Mouse (Mus musculus) CD4-positive, CD25-positive, alpha-beta regulatory T cell, adult 2 months (primary cell): ENCODE results near the gene Pax2.
"Not testable (repeated sequence)": the region's sequence is repeated elsewhere in the genome, so short reads cannot be mapped to it uniquely, and the experiment has no call there.

Experiments used
- DNase-seq: peaks from one replicate; pipeline ENCODE4 v3.0.0-alpha.2; 2012; ENCODE audit warnings: low read depth, low spot score

Pax2 gene

GRCm38 (mm10) chr19:44835042-44835930, 79.4 kb downstream of the Pax2 start:
- no peak for DNase-seq

- peak; percentile 18 for DNase-seq
Measured at GRCm38 (mm10) chr19:44835931-44836861, 80.4 kb downstream of the Pax2 start.

- DNase-seq = no peak
Measured at GRCm38 (mm10) chr19:44837426-44838205, 81.8 kb downstream of the Pax2 start.

- no peak for DNase-seq
Measured at GRCm38 (mm10) chr19:44838321-44838720, 82.5 kb downstream of the Pax2 start.

GRCm38 (mm10) chr19:44842661-44843060, 86.8 kb downstream of the Pax2 start:
- not testable (repeated sequence) for DNase-seq

- no peak for DNase-seq
Measured at GRCm38 (mm10) chr19:44849465-44849864, 93.6 kb downstream of the Pax2 start.

GRCm38 (mm10) chr19:44858671-44859070, 102.8 kb downstream of the Pax2 start:
- no peak for DNase-seq

- no peak for DNase-seq
Measured at GRCm38 (mm10) chr19:44868766-44869165, 112.9 kb downstream of the Pax2 start.

GRCm38 (mm10) chr19:44874186-44874898, 118.5 kb downstream of the Pax2 start:
- no peak for DNase-seq

GRCm38 (mm10) chr19:44874928-44875327, 119.1 kb downstream of the Pax2 start:
- no peak for DNase-seq

GRCm38 (mm10) chr19:44875718-44876117, 119.9 kb downstream of the Pax2 start:
- DNase-seq = no peak

- no peak for DNase-seq
Measured at GRCm38 (mm10) chr19:44876529-44876928, 120.7 kb downstream of the Pax2 start.

GRCm38 (mm10) chr19:44882552-44883024, 126.7 kb downstream of the Pax2 start:
- DNase-seq = no peak

- no peak for DNase-seq
Measured at GRCm38 (mm10) chr19:44884331-44884730, 128.5 kb downstream of the Pax2 start.

GRCm38 (mm10) chr19:44886475-44886874, 130.6 kb downstream of the Pax2 start:
- no peak for DNase-seq
